Mouse (Mus musculus) heart, postnatal 0 days (tissue): ENCODE measurements at regions not wholly inside any gene's neighbourhood (a gene's known extent, or its start where the extent isn't known, plus 50 kb on each side); places are given as distances from the start of the nearest gene placed in this dataset.

Source experiments
- ATAC-seq: fragments of 200-750 bp; cut with Nextera tagmentation; 2 replicates; pipeline ENCODE4 v1.8.0; 2017; ENCODE audit warnings: low read depth, moderate number of reproducible peaks, moderate library complexity; ENCODE audit not compliant: insufficient read depth
- DNase-seq: peaks from one replicate; pipeline ENCODE4 v3.0.0-alpha.2; 2016; ENCODE audit warnings: low spot score
- H3K27ac ChIP-seq: fragments of 300-500 bp; sonication (generic); 2 replicates; pipeline ENCODE4 v1.5.1; 2014; ENCODE audit warnings: low read depth, mild to moderate bottlenecking
- H3K27me3 ChIP-seq: fragments of 300-500 bp; sonication (generic); 2 replicates; pipeline ENCODE4 v1.6.1; 2014; ENCODE audit warnings: low read length, mixed read lengths; ENCODE audit not compliant: control insufficient read depth, insufficient read depth
- H3K36me3 ChIP-seq: fragments of 300-500 bp; sonication (generic); replicated peaks from 2 replicates; pipeline ENCODE4 v1.6.1; 2014; ENCODE audit warnings: low read length, mixed read lengths; ENCODE audit not compliant: control insufficient read depth, insufficient read depth
- H3K4me1 ChIP-seq: fragments of 300-500 bp; sonication (generic); 2 replicates; pipeline ENCODE4 v1.6.1; 2014; ENCODE audit warnings: antibody characterized with exemption; ENCODE audit not compliant: control insufficient read depth, insufficient read depth
- H3K4me2 ChIP-seq: fragments of 300-500 bp; sonication (generic); 2 replicates; pipeline ENCODE4 v1.6.1; 2014; ENCODE audit warnings: low read depth, mild to moderate bottlenecking, low read length, moderate library complexity
- H3K4me3 ChIP-seq: fragments of 300-500 bp; sonication (generic); 2 replicates; pipeline ENCODE4 v1.5.1; 2014; ENCODE audit warnings: low read depth, low read length
- H3K9ac ChIP-seq: fragments of 300-500 bp; sonication (generic); replicated peaks from 2 replicates; pipeline ENCODE4 v1.6.1; 2014; ENCODE audit warnings: low read depth, low read length, mixed read lengths
- H3K9me3 ChIP-seq: fragments of 300-500 bp; sonication (generic); replicated peaks from 2 replicates; pipeline ENCODE4 v1.6.1; 2016; ENCODE audit warnings: low read length; ENCODE audit not compliant: control insufficient read depth
- CTCF ChIP-seq: IDR thresholded peaks from 2 replicates; pipeline ENCODE4 v1.5.1; 2016; ENCODE audit warnings: antibody characterized with exemption, control low read depth, low read depth
- EP300 ChIP-seq: IDR thresholded peaks from 2 replicates; pipeline ENCODE4 v1.6.1; 2016; ENCODE audit warnings: antibody characterized with exemption, low read depth
- WGBS: fragments of 180-500 bp; shearing (Covaris S2); extraction: QIAGEN DNeasy Blood & Tissue Kit; methylation state at CpG from one replicate; pipeline ENCODE4 v1.1.7; 2014; 5-methylcytosine and 5-hydroxymethylcytosine counted together

GRCm38 (mm10) chr7:70514666-70515065 lies 148.1 kb upstream of the Nr2f2 start:
- Histone ChIP-seq H3K4me1 (no peaks in the 10 kb centered on the region; the same call in 1 of the 2 replicates), H3K9ac (no peak overlapping the region), H3K9me3 (no peaks in the 10 kb centered on the region), H3K4me2 (no peak overlapping the region), H3K27ac (no peak overlapping the region), H3K4me3 (no peak overlapping the region), H3K36me3 (no peaks in the 10 kb centered on the region), H3K27me3 (no peaks in the 10 kb centered on the region)
- WGBS, result 19% methylated on average over 6 of the region's 6 CpGs
- ATAC-seq (no peak), DNase-seq (no peak)
- TF ChIP-seq CTCF (no peak), EP300 (no peak)

- Histone ChIP-seq H3K9ac (no peak overlapping the region), H3K27me3 (no peaks in the 10 kb centered on the region), H3K4me2 (no peak overlapping the region), H3K9me3 (no peaks in the 10 kb centered on the region), H3K27ac (no peak overlapping the region), H3K4me1 (no peaks in the 10 kb centered on the region; the same call in 1 of the 2 replicates), H3K36me3 (no peaks in the 10 kb centered on the region), H3K4me3 (no peak overlapping the region)
- TF ChIP-seq EP300 (no peak), CTCF (no peak)
- DNase-seq, result no peak
- WGBS, result 77% methylated on average over 6 of the region's 6 CpGs
- no peak for ATAC-seq
These were observed 145.8 kb upstream of the Nr2f2 start for GRCm38 (mm10) chr7:70512354-70512753.

DNA sequence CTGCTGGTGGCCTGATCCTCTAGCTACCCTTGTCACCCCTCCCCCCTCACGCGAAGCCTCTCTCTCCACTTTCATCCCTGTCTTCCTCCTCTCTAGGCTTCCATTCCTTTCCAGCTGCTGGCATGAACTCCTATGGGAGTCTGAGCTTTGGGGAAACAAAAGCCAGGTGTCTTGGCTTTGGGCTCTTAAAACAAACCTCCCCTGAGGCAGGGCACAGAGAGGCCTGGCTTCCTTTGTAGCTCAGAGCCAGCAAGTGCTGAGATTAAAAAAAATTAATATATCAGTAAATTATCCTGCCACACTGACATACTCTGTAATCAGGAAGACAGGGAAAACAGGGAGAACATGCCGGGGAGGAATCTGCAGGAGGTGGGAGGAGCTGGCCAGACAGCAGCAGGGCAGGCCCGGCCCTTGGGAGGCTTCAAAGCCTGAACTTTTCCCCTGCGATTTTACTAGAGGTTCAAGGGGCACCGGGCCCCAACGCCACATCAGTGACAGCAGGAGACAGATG lies 139.2 kb upstream of the Nr2f2 start:
- Histone ChIP-seq H3K36me3 (no peaks in the 10 kb centered on the region), H3K9ac (no peak overlapping the region), H3K4me2 (no peak overlapping the region), H3K27ac (no peak overlapping the region), H3K9me3 (no peaks in the 10 kb centered on the region), H3K27me3 (peaks cover 24% of the 10 kb centered on the region), H3K4me3 (no peak overlapping the region), H3K4me1 (0 out of 2 replicates have a peak, but pooled peaks cover 5% of the 10 kb centered on the region)
- TF ChIP-seq EP300 (no peak), CTCF (no peak)
- ATAC-seq (no peak), DNase-seq (no peak)
- WGBS, result 12% methylated on average over 7 of the region's 7 CpGs

GRCm38 (mm10) chr7:70501821-70502220 lies 135.3 kb upstream of the Nr2f2 start:
- ATAC-seq (no peak), DNase-seq (no peak)
- no peak for TF ChIP-seq CTCF
- TF ChIP-seq EP300, result no peak
- Histone ChIP-seq H3K9me3 (no peaks in the 10 kb centered on the region), H3K4me1 (peaks cover 10% of the 10 kb centered on the region), H3K27me3 (peaks cover 48% of the 10 kb centered on the region), H3K9ac (no peak overlapping the region), H3K27ac (no peak overlapping the region), H3K4me2 (no peak overlapping the region), H3K36me3 (no peaks in the 10 kb centered on the region), H3K4me3 (no peak overlapping the region)
- WGBS, result 88% methylated on average over 4 of the region's 4 CpGs

- Histone ChIP-seq H3K9ac (no peak overlapping the region), H3K4me1 (peaks cover 7% of the 10 kb centered on the region), H3K4me3 (no peak overlapping the region), H3K27me3 (peaks cover 29% of the 10 kb centered on the region), H3K9me3 (no peaks in the 10 kb centered on the region), H3K4me2 (no peak overlapping the region), H3K36me3 (no peaks in the 10 kb centered on the region), H3K27ac (no peak overlapping the region)
- WGBS, result 16% methylated on average over 8 of the region's 8 CpGs
- ATAC-seq, result no peak
- no peak for DNase-seq
- TF ChIP-seq CTCF, result no peak
- TF ChIP-seq EP300, result no peak
These were observed 130.1 kb upstream of the Nr2f2 start for GRCm38 (mm10) chr7:70496541-70497154.

- no peak overlapping the region for H3K4me2 ChIP-seq
- DNase-seq (no peak), ATAC-seq (no peak)
- TF ChIP-seq CTCF, result no peak
- TF ChIP-seq EP300, result no peak
- no peaks in the 10 kb centered on the region for H3K36me3 ChIP-seq
- H3K4me3 ChIP-seq, result no peak overlapping the region
- 0 out of 2 replicates have a peak, but pooled peaks cover under 1% of the 10 kb centered on the region for H3K27me3 ChIP-seq
- no peaks in the 10 kb centered on the region for H3K9me3 ChIP-seq
- no peak overlapping the region for H3K9ac ChIP-seq
- H3K4me1 ChIP-seq, result 0 out of 2 replicates have a peak, but pooled peaks cover 5% of the 10 kb centered on the region
- H3K27ac ChIP-seq, result no peak overlapping the region
- 85% methylated on average over 2 of the region's 2 CpGs for WGBS
These were observed 117.7 kb upstream of the Nr2f2 start for GRCm38 (mm10) chr7:70484201-70484600.
